Mouse (Mus musculus) lung, embryonic 15.5 days (tissue): ENCODE measurements around the gene Gm17657. TPM values are rescaled to one million over a fixed set of nuclear protein-coding genes. Genes with fewer than 3 reads are reported as not detected.
"Not testable (repeated sequence)": the region's sequence is repeated elsewhere in the genome, so short reads cannot be mapped to it uniquely, and the experiment has no call there.

ENCODE experiments used
- ATAC-seq: fragments of 200-750 bp; cut with Nextera tagmentation; 2 replicates; pipeline ENCODE4 v1.8.0; 2017; ENCODE audit warnings: moderate number of reproducible peaks, borderline replicate concordance; ENCODE audit not compliant: low FRiP score, low TSS enrichment; ENCODE audit errors: extremely low read depth
- H3K27ac ChIP-seq: fragments of 300-500 bp; sonication (generic); 2 replicates; pipeline ENCODE4 v1.5.1; 2015; ENCODE audit warnings: moderate library complexity, mild to moderate bottlenecking, inconsistent platforms
- H3K27me3 ChIP-seq: fragments of 300-500 bp; sonication (generic); 2 replicates; pipeline ENCODE4 v1.6.1; 2015; ENCODE audit warnings: inconsistent platforms
- H3K36me3 ChIP-seq: fragments of 300-500 bp; sonication (generic); 2 replicates; pipeline ENCODE4 v1.6.1; 2015; ENCODE audit warnings: inconsistent platforms
- H3K4me1 ChIP-seq: fragments of 300-500 bp; sonication (generic); 2 replicates; pipeline ENCODE4 v1.6.1; 2015; ENCODE audit warnings: inconsistent platforms
- H3K4me2 ChIP-seq: fragments of 300-500 bp; sonication (generic); 2 replicates; pipeline ENCODE4 v1.6.1; 2015; ENCODE audit warnings: inconsistent platforms, mild to moderate bottlenecking, moderate library complexity
- H3K4me3 ChIP-seq: fragments of 300-500 bp; sonication (generic); 2 replicates; pipeline ENCODE4 v1.5.1; 2015; ENCODE audit warnings: mild to moderate bottlenecking, inconsistent platforms
- H3K9ac ChIP-seq: fragments of 300-500 bp; sonication (generic); 2 replicates; pipeline ENCODE4 v1.6.1; 2015; ENCODE audit warnings: inconsistent platforms
- H3K9me3 ChIP-seq: fragments of 300-500 bp; sonication (generic); 2 replicates; pipeline ENCODE4 v1.6.1; 2016; ENCODE audit warnings: inconsistent platforms
- WGBS: fragments of 180-500 bp; shearing (Covaris S2); methylation state at CpG from one replicate; pipeline ENCODE4 v1.1.7; 2015; 5-methylcytosine and 5-hydroxymethylcytosine counted together
- polyA plus RNA-seq: library from polyadenylated mRNA; unstranded; fragments of >200 nt; fragmentation: Nextera tagmentation; extraction: Ambion mirVana; gene quantifications from 2 replicates; pipeline ENCODE4 v1.2.1, GENCODE M21; 2015

Gene Gm17657
- polyA plus RNA-seq, 1 experiment from 2014 or later: not detected

- H3K4me1 ChIP-seq: peaks cover 14% of the 10 kb centered on the region
- H3K4me2 ChIP-seq, H3K4me3 ChIP-seq, H3K9ac ChIP-seq, H3K9me3 ChIP-seq, H3K27me3 ChIP-seq, H3K36me3 ChIP-seq, ATAC-seq, H3K27ac ChIP-seq: not testable (repeated sequence)
- 100% methylated on average over 2 of the region's 2 CpGs for WGBS
These were observed 50.5 kb downstream of the Gm17657 start for GRCm38 (mm10) chr17:29498952-29499351.

- Histone ChIP-seq H3K36me3 (peaks cover 13% of the 10 kb centered on the region; the same call in 1 of the 2 replicates), H3K27ac (no peak overlapping the region), H3K4me3 (no peak overlapping the region), H3K4me2 (no peak overlapping the region), H3K27me3 (no peaks in the 10 kb centered on the region), H3K9me3 (no peaks in the 10 kb centered on the region), H3K4me1 (peaks cover 15% of the 10 kb centered on the region), H3K9ac (no peak overlapping the region)
- ATAC-seq: no peak
- WGBS: 37% methylated on average over 4 of the region's 4 CpGs
These were observed 51.4 kb downstream of the Gm17657 start for GRCm38 (mm10) chr17:29498028-29498427.

- H3K27me3 ChIP-seq, H3K9ac ChIP-seq, H3K9me3 ChIP-seq, ATAC-seq, H3K4me3 ChIP-seq, H3K4me2 ChIP-seq, H3K27ac ChIP-seq: not testable (repeated sequence)
- WGBS: 61% methylated on average over 1 of the region's 1 CpGs
- peaks cover 12% of the 10 kb centered on the region for H3K4me1 ChIP-seq
- H3K36me3 ChIP-seq: peaks cover 13% of the 10 kb centered on the region; the same call in 1 of the 2 replicates
These were observed 52.0 kb downstream of the Gm17657 start for GRCm38 (mm10) chr17:29497481-29497880.

GRCm38 (mm10) chr17:29497071-29497354 is 52.4 kb downstream of the Gm17657 start:
- H3K27me3 ChIP-seq: no peaks in the 10 kb centered on the region
- no peaks in the 10 kb centered on the region for H3K9me3 ChIP-seq
- whole genome bisulfite sequencing: 84% methylated on average over 3 of the region's 3 CpGs
- no peak overlapping the region for H3K4me3 ChIP-seq
- no peak overlapping the region for H3K9ac ChIP-seq
- no peak overlapping the region for H3K4me2 ChIP-seq
- no peak overlapping the region for H3K27ac ChIP-seq
- peaks cover 13% of the 10 kb centered on the region; the same call in 1 of the 2 replicates for H3K36me3 ChIP-seq
- H3K4me1 ChIP-seq: peaks cover 8% of the 10 kb centered on the region
- no peak for ATAC-seq

- Histone ChIP-seq H3K4me1 (peaks cover 8% of the 10 kb centered on the region), H3K9me3 (no peaks in the 10 kb centered on the region), H3K4me2 (no peak overlapping the region), H3K9ac (no peak overlapping the region), H3K27ac (no peak overlapping the region), H3K36me3 (peaks cover 13% of the 10 kb centered on the region; the same call in 1 of the 2 replicates), H3K4me3 (no peak overlapping the region), H3K27me3 (no peaks in the 10 kb centered on the region)
- 79% methylated on average over 6 of the region's 6 CpGs for WGBS
- ATAC-seq: no peak
These were observed 53.0 kb downstream of the Gm17657 start for GRCm38 (mm10) chr17:29496211-29497070.

- Histone ChIP-seq H3K4me3 (no peak overlapping the region), H3K36me3 (peaks cover 13% of the 10 kb centered on the region; the same call in 1 of the 2 replicates), H3K9me3 (no peaks in the 10 kb centered on the region), H3K27ac (no peak overlapping the region), H3K9ac (no peak overlapping the region), H3K27me3 (no peaks in the 10 kb centered on the region), H3K4me2 (no peak overlapping the region), H3K4me1 (peaks cover 8% of the 10 kb centered on the region)
- ATAC-seq: no peak
- WGBS: 65% methylated on average over 7 of the region's 8 CpGs
These were observed 54.7 kb downstream of the Gm17657 start for GRCm38 (mm10) chr17:29494732-29495076.

GRCm38 (mm10) chr17:29494062-29494731 is 55.2 kb downstream of the Gm17657 start:
- Histone ChIP-seq H3K4me2 (no peak overlapping the region; the same call in 1 of the 2 replicates), H3K27ac (no peak overlapping the region), H3K9ac (no peak overlapping the region), H3K9me3 (no peaks in the 10 kb centered on the region), H3K4me3 (no peak overlapping the region), H3K36me3 (peaks cover 13% of the 10 kb centered on the region; the same call in 1 of the 2 replicates), H3K27me3 (no peaks in the 10 kb centered on the region), H3K4me1 (peaks cover 8% of the 10 kb centered on the region)
- no peak for ATAC-seq
- 65% methylated on average over 10 of the region's 10 CpGs for WGBS

GRCm38 (mm10) chr17:29493461-29493980 is 55.9 kb downstream of the Gm17657 start:
- 76% methylated on average over 11 of the region's 11 CpGs for WGBS
- Histone ChIP-seq H3K9ac (no peak overlapping the region), H3K4me2 (peak overlapping the region; percentile 88), H3K4me3 (peak overlapping the region; percentile 88), H3K27ac (no peak overlapping the region), H3K9me3 (no peaks in the 10 kb centered on the region), H3K36me3 (peaks cover 13% of the 10 kb centered on the region; the same call in 1 of the 2 replicates), H3K27me3 (no peaks in the 10 kb centered on the region), H3K4me1 (peaks cover 15% of the 10 kb centered on the region)
- no peak for ATAC-seq

GRCm38 (mm10) chr17:29492269-29493191 is 56.9 kb downstream of the Gm17657 start:
- peak overlapping the region; percentile 88 for H3K4me3 ChIP-seq
- peak overlapping the region; percentile 88 for H3K4me2 ChIP-seq
- WGBS: 2% methylated on average over 22 of the region's 22 CpGs
- no peak for ATAC-seq
- peaks cover 18% of the 10 kb centered on the region for H3K4me1 ChIP-seq
- peak overlapping the region; percentile 74 for H3K9ac ChIP-seq
- H3K9me3 ChIP-seq: no peaks in the 10 kb centered on the region
- peaks cover 13% of the 10 kb centered on the region; the same call in 1 of the 2 replicates for H3K36me3 ChIP-seq
- H3K27me3 ChIP-seq: no peaks in the 10 kb centered on the region
- peak overlapping the region; percentile 86 for H3K27ac ChIP-seq

GRCm38 (mm10) chr17:29491591-29492268 is 57.7 kb downstream of the Gm17657 start:
- Histone ChIP-seq H3K27me3 (no peaks in the 10 kb centered on the region), H3K4me1 (peaks cover 18% of the 10 kb centered on the region), H3K9ac (peak overlapping the region; percentile 74), H3K4me3 (peak overlapping the region; percentile 88), H3K4me2 (peak overlapping the region; percentile 88), H3K36me3 (peaks cover 13% of the 10 kb centered on the region; the same call in 1 of the 2 replicates), H3K27ac (peak overlapping the region; percentile 86), H3K9me3 (no peaks in the 10 kb centered on the region)
- under 1% methylated on average over 48 of the region's 48 CpGs for WGBS
- no peak for ATAC-seq
